Mouse (Mus musculus): Measurements from ENCODE around the gene Ndufa6.

Gene Ndufa6

DNA sequence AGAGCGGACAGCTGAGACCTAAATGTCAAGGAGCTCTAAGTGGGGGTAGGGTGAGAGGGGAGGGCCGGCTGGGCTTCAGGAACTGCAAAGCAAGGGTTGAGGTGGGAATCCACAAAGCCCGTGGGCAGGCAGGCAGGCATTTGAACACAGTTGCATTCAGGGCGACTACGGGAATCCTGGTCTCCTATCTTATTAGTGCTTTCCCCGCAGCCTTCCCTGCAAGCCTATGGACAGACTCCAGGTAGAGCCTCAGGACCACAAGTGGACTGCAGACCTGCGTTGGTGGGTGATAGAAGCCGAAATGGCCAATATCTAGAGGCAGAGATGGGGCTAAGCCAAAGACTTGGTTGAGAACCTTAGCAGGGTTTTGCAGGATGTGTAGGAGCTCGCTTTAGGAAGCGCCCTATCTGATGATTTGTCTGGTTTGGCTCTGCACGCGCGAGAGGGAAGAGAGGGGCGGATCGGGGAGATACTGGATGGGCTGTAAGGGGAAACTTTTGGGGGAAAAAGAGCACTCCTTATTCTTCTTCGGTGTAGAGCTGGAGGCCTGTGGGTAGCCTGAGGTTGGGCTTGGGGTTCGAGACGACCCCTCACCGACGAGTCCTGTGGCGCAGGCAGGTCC lies 13.6 kb downstream of the Ndufa6 start:
- DNase-seq, result no peak

DNA sequence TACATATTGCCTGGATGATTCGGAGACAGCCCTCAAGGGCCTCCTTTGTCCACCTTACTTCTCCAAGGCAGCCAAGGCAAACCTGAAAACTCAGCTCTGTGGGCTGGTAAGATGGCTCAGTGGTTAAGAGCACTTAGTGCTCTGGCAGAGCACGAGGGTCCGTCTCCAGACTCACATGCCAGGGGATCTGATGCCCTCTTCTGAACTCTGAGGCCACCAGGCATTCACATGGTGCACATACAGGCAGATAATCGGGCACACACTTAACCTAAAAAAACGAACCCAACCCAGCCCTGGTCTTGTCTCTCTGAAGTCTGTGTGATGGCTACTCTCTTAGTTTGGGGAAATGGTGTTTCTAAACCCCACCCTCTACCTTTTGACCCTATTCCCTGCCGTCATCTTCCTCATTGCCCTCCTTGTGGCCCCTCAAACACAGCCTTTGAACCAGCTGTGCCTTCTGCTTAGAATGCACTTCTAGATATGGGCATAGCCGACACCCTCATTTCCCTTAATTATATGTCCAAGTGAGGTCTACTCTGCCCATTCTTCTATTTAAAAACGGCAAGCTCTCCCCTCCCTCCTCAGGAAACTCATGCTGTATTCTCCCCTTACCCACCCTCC lies 14.4 kb downstream of the Ndufa6 start:
- no peak for DNase-seq

DNA sequence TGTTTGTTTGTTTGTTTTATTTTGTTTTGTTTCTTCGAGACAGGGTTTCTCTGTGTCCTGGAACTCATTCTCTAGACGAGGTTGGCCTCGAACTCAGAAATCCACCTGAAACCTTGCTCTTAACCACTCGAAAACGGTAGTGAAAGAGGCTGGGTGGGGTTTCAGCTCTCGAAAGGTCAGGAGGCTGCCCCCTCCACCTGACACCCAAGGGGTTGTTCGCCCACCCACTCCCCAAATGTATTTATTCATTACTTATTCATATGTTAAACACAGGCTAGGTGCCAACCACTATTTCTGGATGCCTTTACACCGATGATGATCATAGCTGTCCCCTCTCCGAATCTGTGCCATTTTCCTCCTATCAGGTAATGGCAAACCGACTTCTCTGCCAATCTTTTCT lies 15.0 kb downstream of the Ndufa6 start:
- no peak for DNase-seq

DNA sequence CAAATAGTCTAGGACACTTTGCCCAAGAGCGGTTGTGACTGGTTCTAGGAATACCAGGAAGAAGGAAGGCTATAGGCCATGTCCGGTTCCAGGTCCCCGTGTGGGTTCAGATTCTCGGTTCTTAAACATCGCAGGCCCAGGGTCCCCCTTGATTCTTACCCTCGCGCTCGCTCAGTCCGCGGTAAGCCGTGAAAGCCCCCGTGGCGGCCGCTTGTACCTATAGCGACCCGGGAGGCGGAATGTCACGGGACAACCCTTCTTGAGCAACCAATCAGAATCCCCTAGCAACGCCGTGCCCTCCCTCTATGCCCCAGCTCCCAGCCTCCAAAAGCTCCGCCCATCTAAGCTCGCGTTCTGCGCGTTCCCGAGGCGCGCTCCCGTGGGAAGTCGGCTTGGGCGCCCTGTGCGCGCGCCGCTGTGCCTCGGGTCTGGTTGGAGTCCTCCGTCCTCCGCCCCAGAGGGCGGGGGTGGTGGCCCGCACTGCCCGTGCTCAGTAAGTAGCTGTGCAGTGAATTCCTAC lies 15.5 kb downstream of the Ndufa6 start, which contains the start of the genes Naga, Pheta2 and Smdt1:
Naga (minus strand) TSS at position 333 of the 520 bp plus-strand sequence.
Pheta2 (plus strand) TSS at position 350 of the 520 bp plus-strand sequence.
Smdt1 (plus strand) TSS at position 367 of the 520 bp plus-strand sequence.
- peak; percentile 98 for DNase-seq

DNA sequence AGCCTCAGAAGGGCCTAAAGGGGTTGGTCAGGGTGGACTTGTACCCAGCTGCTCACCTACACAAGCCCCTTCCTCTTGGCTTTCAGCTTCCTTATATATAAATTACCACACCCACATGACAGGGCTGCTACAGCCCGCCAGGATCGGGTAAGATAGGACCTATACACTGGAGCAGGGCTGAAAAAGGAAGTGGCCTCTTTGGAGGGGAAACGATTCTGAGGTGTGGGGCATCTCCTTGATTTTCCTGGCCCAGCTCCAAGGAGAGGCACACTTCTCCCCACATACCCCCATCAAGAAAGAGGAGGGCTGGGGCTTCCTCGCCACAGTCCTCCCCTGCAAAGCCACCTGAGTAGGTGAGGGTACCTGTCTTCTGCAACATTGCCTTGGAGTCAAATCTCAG lies 16.2 kb downstream of the Ndufa6 start:
- no peak for DNase-seq

DNA sequence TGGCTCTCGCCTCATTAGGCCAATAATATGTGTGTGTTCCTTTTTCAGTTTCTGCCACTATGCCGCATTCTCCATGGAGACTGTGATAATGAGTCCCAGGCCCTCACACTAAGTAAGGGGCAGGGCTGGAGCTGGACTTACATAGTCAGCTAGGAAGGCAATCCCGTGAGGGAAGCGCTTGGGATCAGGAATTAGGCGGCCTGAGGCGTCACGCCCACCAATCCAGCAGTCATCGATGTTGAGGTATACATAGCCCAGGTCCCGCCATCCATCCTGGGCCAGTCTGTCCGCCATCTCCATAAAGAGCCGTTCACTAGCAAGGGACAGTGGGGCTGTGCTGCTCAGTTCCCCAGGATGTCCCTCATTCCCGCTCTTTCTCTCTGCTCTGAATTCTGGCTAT lies 17.5 kb downstream of the Ndufa6 start:
- DNase-seq, result no peak

DNA sequence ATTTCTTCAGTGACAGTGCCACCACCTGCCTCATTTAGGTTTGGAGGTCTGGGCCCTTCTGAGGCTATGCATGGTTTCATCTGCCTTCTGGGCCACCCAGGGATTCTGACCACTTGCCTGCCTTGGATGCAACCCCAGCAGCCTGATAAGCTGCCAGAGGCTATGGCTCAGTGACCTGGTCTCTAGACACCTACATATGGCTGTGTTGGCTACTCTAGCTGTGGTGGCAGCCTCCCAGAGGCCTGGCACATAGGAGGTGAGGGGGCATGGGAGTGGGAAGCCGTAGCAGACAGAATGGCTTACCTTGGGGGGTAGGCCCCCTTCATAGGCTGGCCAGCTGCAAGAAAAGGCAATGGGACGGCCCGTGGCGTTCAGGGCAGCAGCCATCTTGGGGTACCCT lies 18.9 kb downstream of the Ndufa6 start:
- no peak for DNase-seq

DNA sequence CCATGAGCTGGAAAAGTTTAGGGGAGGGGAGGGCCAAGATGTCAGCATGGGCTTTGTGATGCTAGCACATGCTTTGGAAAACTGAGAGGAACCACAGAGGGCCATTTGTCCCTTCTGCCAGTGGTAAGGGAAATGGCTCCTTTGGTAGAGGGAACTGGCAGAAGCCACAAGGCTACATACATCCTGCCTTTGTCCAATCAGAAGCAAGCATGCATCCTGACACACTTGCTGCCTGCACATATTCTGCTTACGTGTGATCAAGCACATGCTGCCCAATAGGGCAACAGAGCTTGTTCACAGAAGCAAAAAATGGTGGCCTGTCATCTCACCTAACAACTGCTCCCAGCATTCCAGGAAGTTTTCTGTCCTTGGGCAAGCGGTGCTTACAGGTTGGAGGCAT lies 28.7 kb downstream of the Ndufa6 start:
- no peak for DNase-seq

DNA sequence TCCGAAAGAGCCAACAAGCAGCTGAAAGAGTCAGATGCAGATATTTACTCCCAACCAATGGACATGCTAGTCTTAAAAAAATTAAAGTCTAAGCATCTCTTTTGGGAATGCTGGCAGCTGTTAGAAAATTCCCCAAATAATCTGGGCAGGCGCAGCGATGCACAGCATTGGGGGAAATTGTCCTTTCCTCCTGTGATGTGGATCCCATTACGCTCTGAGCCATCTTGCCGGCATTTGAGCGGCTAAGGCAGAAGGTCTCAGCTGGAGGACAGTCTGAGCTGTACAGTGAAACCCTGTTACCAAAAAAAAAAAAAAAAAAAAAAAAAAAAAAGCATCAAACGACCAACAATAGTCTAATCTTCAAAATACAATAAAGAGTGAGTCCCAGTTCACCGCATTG lies 31.9 kb downstream of the Ndufa6 start:
- no peak for DNase-seq

DNA sequence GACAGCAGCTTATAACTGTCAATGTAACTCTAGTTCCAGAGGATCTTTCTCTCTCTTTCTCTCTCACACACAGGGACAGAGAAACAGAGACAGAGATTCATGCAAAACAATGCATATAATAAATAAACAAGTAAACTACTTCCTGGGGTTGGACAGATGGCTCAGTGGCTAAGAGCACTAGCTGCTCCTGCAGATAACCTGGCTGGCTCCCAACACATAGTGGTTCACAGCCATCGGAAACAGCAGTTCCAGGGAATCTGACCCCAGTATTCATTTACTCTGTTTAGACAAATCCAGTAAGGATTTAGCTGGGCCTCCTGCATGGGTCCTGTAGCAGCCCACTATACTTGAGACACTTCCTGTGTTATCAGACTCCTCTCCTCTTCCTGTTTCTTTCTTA lies 34.5 kb downstream of the Ndufa6 start:
- DNase-seq, result no peak

DNA sequence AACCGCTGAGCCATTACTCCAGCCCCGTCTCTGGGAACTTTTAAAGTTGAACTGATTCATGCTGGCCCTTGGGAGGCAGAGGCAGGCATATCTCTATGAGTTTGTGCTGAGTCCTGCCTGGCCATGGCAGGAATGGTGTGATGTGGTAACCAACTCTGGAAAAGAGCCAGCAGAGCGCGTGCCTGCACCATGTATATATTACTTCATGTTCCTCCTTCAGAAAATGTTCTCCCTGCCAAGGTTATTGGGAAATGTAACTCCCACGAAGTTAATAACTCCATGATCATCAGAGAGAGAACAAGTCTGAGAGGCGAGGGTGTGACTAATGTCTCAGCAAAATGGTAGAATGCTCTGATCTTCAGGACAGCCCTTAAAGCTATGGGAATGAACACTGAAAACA lies 36.3 kb downstream of the Ndufa6 start:
- no peak for DNase-seq

DNA sequence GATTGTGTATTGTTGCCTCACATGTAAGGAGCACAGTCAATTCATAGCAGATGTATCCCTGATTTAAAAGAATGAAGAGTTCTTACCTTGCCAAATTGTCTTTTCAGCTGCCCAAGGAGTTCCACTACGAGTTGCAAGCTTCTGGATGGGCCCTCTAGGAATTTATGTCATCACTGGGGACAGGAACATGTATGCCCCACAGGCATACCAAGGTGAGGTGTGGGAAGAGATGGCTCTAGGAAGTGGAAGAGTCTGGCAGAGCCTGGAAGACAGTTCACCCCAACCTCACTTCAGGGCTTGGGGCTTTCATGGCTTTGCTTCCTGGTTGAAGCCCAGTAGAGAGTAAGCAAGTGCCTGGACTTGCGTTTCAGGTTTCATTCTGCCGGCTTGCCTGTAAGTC lies 45.7 kb downstream of the Ndufa6 start:
- no peak for DNase-seq

DNA sequence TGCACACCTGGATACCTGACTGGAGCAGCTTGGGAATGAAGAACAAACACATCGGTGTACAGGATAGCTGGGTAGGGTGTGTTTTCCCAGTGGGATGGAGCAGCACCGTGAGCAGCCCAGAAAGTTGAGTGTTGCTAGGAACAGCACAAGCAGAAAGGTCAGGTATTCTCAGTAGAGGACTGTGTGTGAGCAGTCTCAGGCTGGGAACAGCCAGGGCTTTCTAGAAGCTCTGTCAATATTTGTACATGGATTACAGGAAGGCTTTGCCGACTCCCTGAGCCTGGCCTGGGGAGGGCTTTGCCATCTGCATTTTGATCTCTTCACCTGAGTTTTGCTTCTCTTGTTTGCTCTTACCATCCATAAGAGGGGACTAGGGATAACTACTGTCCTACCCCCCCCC lies 47.0 kb downstream of the Ndufa6 start:
- no peak for DNase-seq

Measured in embryo, embryonic 11 days (tissue).